Mouse (Mus musculus) MEL (cell line): ENCODE measurements around the gene Polr2l.

ENCODE experiments used
- CTCF ChIP-seq, 3 experiments: IDR thresholded peaks in 2 of 3; conservative IDR thresholded peaks in 1 of 3; 2 replicates each; pipeline ENCODE4 v1.5.1; 2011 to 2012; ENCODE audit warnings: low read length in 3 of 3, low read depth in 2 of 3, mild to moderate bottlenecking in 2 of 3, improper control_type of control experiment in 1 of 3, inconsistent platforms in 1 of 3, mixed read lengths in 1 of 3, moderate library complexity in 1 of 3; ENCODE audit not compliant: control insufficient read depth in 1 of 3, insufficient read depth in 1 of 3, poor library complexity in 1 of 3, severe bottlenecking in 1 of 3
- EP300 ChIP-seq, 2 experiments: IDR thresholded peaks; 2 replicates each; pipeline ENCODE4 v1.6.1; 2011; ENCODE audit warnings: improper control_type of control experiment in 2 of 2, low read length in 2 of 2, low read depth in 1 of 2, mild to moderate bottlenecking in 1 of 2
- GABPA ChIP-seq: IDR thresholded peaks from 2 replicates; pipeline ENCODE4 v1.6.1; 2012; ENCODE audit warnings: low read depth, mild to moderate bottlenecking, inconsistent platforms, low read length, improper control_type of control experiment, moderate library complexity
- GATA1 ChIP-seq: IDR thresholded peaks from 2 replicates; pipeline ENCODE4 v1.6.1; 2011; ENCODE audit warnings: low read depth, low read length, improper control_type of control experiment
- JUND ChIP-seq: IDR thresholded peaks from 2 replicates; pipeline ENCODE4 v1.6.1; 2011; ENCODE audit warnings: low read depth, mild to moderate bottlenecking, improper control_type of control experiment, low read length
- MAX ChIP-seq: IDR thresholded peaks from 2 replicates; pipeline ENCODE4 v1.6.1; 2011; ENCODE audit warnings: low read length, improper control_type of control experiment
- MAZ ChIP-seq: IDR thresholded peaks from 2 replicates; pipeline ENCODE4 v1.6.1; 2012; ENCODE audit warnings: low read depth, mild to moderate bottlenecking, inconsistent platforms, low read length, improper control_type of control experiment
- NELFE ChIP-seq: IDR thresholded peaks from 2 replicates; pipeline ENCODE4 v1.6.1; 2011; ENCODE audit warnings: low read depth, low read length, improper control_type of control experiment
- POLR2A ChIP-seq, 2 experiments: IDR thresholded peaks; 2 replicates each; pipeline ENCODE4 v1.6.1; 2011 to 2012; ENCODE audit warnings: low read length in 2 of 2, mild to moderate bottlenecking in 2 of 2, control low read depth in 1 of 2, improper control_type of control experiment in 1 of 2, low read depth in 1 of 2, moderate library complexity in 1 of 2; ENCODE audit not compliant: control insufficient read depth in 1 of 2, insufficient read depth in 1 of 2, poor library complexity in 1 of 2
- POLR2AphosphoS5 ChIP-seq: IDR thresholded peaks from 2 replicates; pipeline ENCODE4 v1.6.1; 2012; ENCODE audit warnings: low read depth, borderline replicate concordance, mild to moderate bottlenecking, inconsistent platforms, low read length, moderate library complexity, mixed read lengths
- SIN3A ChIP-seq: IDR thresholded peaks from 2 replicates; pipeline ENCODE4 v1.6.1; 2012; ENCODE audit warnings: low read length, improper control_type of control experiment, inconsistent platforms
- SMC3 ChIP-seq: IDR thresholded peaks from 2 replicates; pipeline ENCODE4 v1.6.1; 2011; ENCODE audit warnings: low read depth, low read length, improper control_type of control experiment
- TBP ChIP-seq: IDR thresholded peaks from 2 replicates; pipeline ENCODE4 v1.8.0; 2011; ENCODE audit warnings: low read depth, low read length, improper control_type of control experiment
- ZNF384 ChIP-seq: IDR thresholded peaks from 2 replicates; pipeline ENCODE4 v1.6.1; 2012; ENCODE audit warnings: low read depth, mild to moderate bottlenecking, inconsistent platforms, low read length, improper control_type of control experiment

DNA sequence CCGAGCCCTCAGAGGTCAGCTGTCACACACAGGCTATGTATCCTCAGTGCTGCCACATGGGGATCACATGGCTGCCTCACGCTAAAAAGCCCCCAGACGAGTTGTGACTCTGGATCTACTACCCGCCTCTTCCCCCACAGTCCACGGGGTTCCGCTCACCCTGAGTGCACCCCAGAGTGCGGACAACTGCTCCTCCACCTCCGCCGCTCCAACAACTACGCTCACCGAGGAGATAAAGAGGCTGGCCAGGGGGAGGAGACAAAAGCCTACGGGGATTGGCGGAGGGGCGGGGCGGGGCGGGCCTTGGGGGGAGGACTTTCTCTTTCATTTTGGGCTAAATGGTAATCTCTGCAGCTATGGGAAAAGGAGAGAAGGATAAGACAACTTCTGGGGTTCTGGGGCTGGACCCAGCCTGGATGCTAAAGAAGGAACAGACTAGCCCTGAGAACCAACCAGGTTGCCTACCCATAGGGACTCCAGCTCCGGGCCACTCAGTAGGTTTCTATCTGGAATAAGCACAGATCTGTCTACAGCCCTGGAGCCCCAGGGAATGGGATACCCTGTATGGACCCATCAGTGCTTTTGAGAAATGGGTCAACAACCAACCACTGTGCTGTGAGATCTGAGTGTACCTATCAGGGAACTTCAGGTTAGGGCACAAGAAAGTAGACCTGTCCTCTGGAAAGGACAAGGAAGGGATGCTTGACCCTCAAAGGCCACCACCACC lies 39.6 kb downstream of the Polr2l start:
- peak; percentile 61 for TF ChIP-seq NELFE
- no peak for TF ChIP-seq MAZ
- no peak for TF ChIP-seq POLR2AphosphoS5
- TF ChIP-seq EP300 (IDR thresholded peaks at IDR 0.05; ENCODE audit: low read depth in 1 of 2, low read length in 2 of 2): 0 out of 4 replicates have a peak, but pooled peaks of 1 of the 2 experiments have one; percentile 8
- TF ChIP-seq POLR2A (IDR thresholded peaks at IDR 0.05; ENCODE audit: control insufficient read depth in 1 of 2, insufficient read depth in 1 of 2, low read depth in 1 of 2, low read length in 2 of 2, poor library complexity in 1 of 2): peak; percentile 53 to 78; a peak in 2 of 4 replicates
- TF ChIP-seq GABPA: no peak
- no peak for TF ChIP-seq GATA1
- TF ChIP-seq JUND: no peak
- peak; percentile 75 for TF ChIP-seq SIN3A
- no peak for TF ChIP-seq CTCF (IDR thresholded peaks at IDR 0.05 in 2 of 3, conservative IDR thresholded peaks at IDR 0.05 in 1 of 3; ENCODE audit: control insufficient read depth in 1 of 3, insufficient read depth in 1 of 3, low read depth in 2 of 3, low read length in 3 of 3, poor library complexity in 1 of 3, severe bottlenecking in 1 of 3)
- TF ChIP-seq SMC3: no peak
- peak; percentile 14; the same call in 1 of the 2 replicates for TF ChIP-seq TBP
- no peak for TF ChIP-seq ZNF384
- TF ChIP-seq MAX: peak; percentile 39; the same call in 1 of the 2 replicates
